Mouse (Mus musculus) kidney, adult 2 months (tissue): ENCODE measurements around the gene Olfm1.

Experiments
- CTCF ChIP-seq: fragments of 200-500 bp; conservative IDR thresholded peaks from 2 replicates; pipeline ENCODE4 v1.5.1; 2011; ENCODE audit warnings: low read depth, mild to moderate bottlenecking, control low read depth, low read length, moderate library complexity, mixed read lengths; ENCODE audit not compliant: insufficient read depth, insufficient read length
- POLR2A ChIP-seq: fragments of 200-500 bp; IDR thresholded peaks from one replicate; pipeline ENCODE4 v1.6.1; 2011; ENCODE audit warnings: low read depth, low read length, control low read depth

GRCm38 (mm10) chr2:28226971-28227370 is 34.2 kb downstream of the Olfm1 start:
- TF ChIP-seq CTCF (no peak), POLR2A (no peak)
